Mouse (Mus musculus): ENCODE results near the gene Nkapl. TPM values are rescaled to one million over a fixed set of nuclear protein-coding genes. Genes with fewer than 3 reads are reported as not detected.

Nkapl gene
- total RNA-seq (2012; rRNA removed) (0.12 TPM in 1 of 2 replicates, not detected in the other), polyA plus RNA-seq (2012; ENCODE audit: insufficient read depth in 1 of 2, insufficient read length in 2 of 2, low read depth in 1 of 2, low replicate concordance in 2 of 2, missing spikeins in 1 of 2) (under 1 TPM in 1 of 2 experiments, not detected in 1; 0.17 TPM)

- H3K4me3 ChIP-seq (ENCODE audit: control insufficient read depth in 1 of 2, insufficient read depth in 1 of 2, low read depth in 2 of 2, low read length in 2 of 2): peak within 1 kb of the TSS; percentile 31 to 62
- H3K79me2 ChIP-seq (ENCODE audit: control insufficient read depth, insufficient read depth, low read length, poor library complexity): no peaks in the 10 kb centered on the region
- H3K27me3 ChIP-seq (ENCODE audit: control insufficient read depth in 1 of 2, insufficient read depth in 2 of 2, low read length in 2 of 2): peaks cover 0 to 3% of the 10 kb centered on the region in 2 experiments; a peak in 3 of 4 replicates
- no peak for TF ChIP-seq MYC (IDR thresholded peaks at IDR 0.05; ENCODE audit: low read depth, low read length)
- no peak for TF ChIP-seq ZNF384 (IDR thresholded peaks at IDR 0.05; ENCODE audit: low read depth, low read length)
- TF ChIP-seq UBTF (IDR thresholded peaks at IDR 0.05; ENCODE audit: borderline replicate concordance, insufficient read depth, low read depth, low read length): no peak
- TF ChIP-seq MEF2A (IDR thresholded peaks at IDR 0.05; ENCODE audit: extremely low read depth, insufficient replicate concordance, low read depth, low read length, poor library complexity, severe bottlenecking): no peak
- TF ChIP-seq MXI1 (IDR thresholded peaks at IDR 0.05; ENCODE audit: low read depth, low read length): no peak
- no peak for TF ChIP-seq MAZ (IDR thresholded peaks at IDR 0.05; ENCODE audit: low read depth, low read length)
- no peak for TF ChIP-seq RAD21 (IDR thresholded peaks at IDR 0.05; ENCODE audit: low read depth, low read length)
- TF ChIP-seq MYB (IDR thresholded peaks at IDR 0.05; ENCODE audit: low read depth, low read length): no peak
- no peak for TF ChIP-seq BHLHE40 (IDR thresholded peaks at IDR 0.05; ENCODE audit: borderline replicate concordance, low read depth, low read length)
- no peak for TF ChIP-seq CTCF (IDR thresholded peaks at IDR 0.05 in 2 of 3, conservative IDR thresholded peaks at IDR 0.05 in 1 of 3; ENCODE audit: control insufficient read depth in 1 of 3, insufficient read depth in 1 of 3, low read depth in 2 of 3, low read length in 3 of 3, poor library complexity in 1 of 3, severe bottlenecking in 1 of 3)
- no peak for TF ChIP-seq POLR2AphosphoS2 (IDR thresholded peaks at IDR 0.05; ENCODE audit: low read length)
- peak; percentile 64 to 68 for TF ChIP-seq POLR2A (IDR thresholded peaks at IDR 0.05; ENCODE audit: control insufficient read depth in 1 of 2, insufficient read depth in 1 of 2, low read depth in 1 of 2, low read length in 2 of 2, poor library complexity in 1 of 2)
- peak; percentile 79 for TF ChIP-seq NRF1 (IDR thresholded peaks at IDR 0.05; ENCODE audit: insufficient read depth, low read depth, low read length, poor library complexity, severe bottlenecking)
- TF ChIP-seq USF1 (IDR thresholded peaks at IDR 0.05; ENCODE audit: low read depth, low read length): no peak
- TF ChIP-seq NELFE (IDR thresholded peaks at IDR 0.05; ENCODE audit: low read depth, low read length): peak; percentile 58
- no peak for TF ChIP-seq CHD1 (IDR thresholded peaks at IDR 0.05; ENCODE audit: low read depth, low read length)
- no peak for TF ChIP-seq USF2 (IDR thresholded peaks at IDR 0.05; ENCODE audit: borderline replicate concordance in 1 of 2, insufficient read depth in 1 of 2, low read depth in 1 of 2, low read length in 2 of 2)
- TF ChIP-seq KAT2A (conservative IDR thresholded peaks at IDR 0.05; ENCODE audit: low read depth, low read length): no peak
- no peak for TF ChIP-seq JUND (IDR thresholded peaks at IDR 0.05; ENCODE audit: low read depth, low read length)
- TF ChIP-seq EP300 (IDR thresholded peaks at IDR 0.05; ENCODE audit: low read depth in 1 of 2, low read length in 2 of 2): no peak
- no peak for TF ChIP-seq CHD2 (IDR thresholded peaks at IDR 0.05; ENCODE audit: low read length)
- TF ChIP-seq GABPA (IDR thresholded peaks at IDR 0.05; ENCODE audit: low read depth, low read length): no peak
- peak; percentile 16; the same call in 1 of the 2 replicates for TF ChIP-seq HCFC1 (IDR thresholded peaks at IDR 0.05; ENCODE audit: low read depth, low read length)
- TF ChIP-seq TAL1 (IDR thresholded peaks at IDR 0.05; ENCODE audit: low read length): no peak
- no peak for TF ChIP-seq TCF12 (IDR thresholded peaks at IDR 0.05; ENCODE audit: low read depth, low read length)
- TF ChIP-seq ELF1 (IDR thresholded peaks at IDR 0.05; ENCODE audit: low read depth, low read length): no peak
- TF ChIP-seq ZMIZ1 (IDR thresholded peaks at IDR 0.05; ENCODE audit: low read depth, low read length): no peak
- TF ChIP-seq ZC3H11A (IDR thresholded peaks at IDR 0.05; ENCODE audit: low read depth, low read length): no peak
- TF ChIP-seq TBP (IDR thresholded peaks at IDR 0.05; ENCODE audit: low read depth, low read length): no peak
- TF ChIP-seq ETS1 (IDR thresholded peaks at IDR 0.05; ENCODE audit: low read depth, low read length): no peak
- H3K9ac ChIP-seq (ENCODE audit: control insufficient read depth, low read depth, low read length, poor library complexity, severe bottlenecking): peak within 1 kb of the TSS; percentile 57
- peaks cover 0 to 7% of the 10 kb centered on the region in 2 experiments; a peak in 2 of 4 replicates for H3K36me3 ChIP-seq (ENCODE audit: control insufficient read depth in 1 of 2, insufficient read depth in 2 of 2, low read length in 2 of 2)
- DNase-seq (ENCODE audit: low read depth, low spot score): peak; percentile 87
- peaks cover 0 to 7% of the 10 kb centered on the region in 2 experiments; a peak in 2 of 4 replicates for H3K4me1 ChIP-seq (ENCODE audit: control insufficient read depth in 1 of 2, insufficient read depth in 2 of 2, low read length in 2 of 2)
- H3K27ac ChIP-seq (ENCODE audit: control insufficient read depth, low read depth, low read length): peak within 1 kb of the TSS; percentile 6; the same call in 1 of the 2 replicates
- no peaks in the 10 kb centered on the region for H3K9me3 ChIP-seq (replicated peaks; ENCODE audit: insufficient read depth, low read length)
Measured at GRCm38 (mm10) chr13:21468061-21469019, at the start of gene Nkapl. Nkapl (minus strand) TSS chr13:21468509.

Data from MEL (cell line).